Mouse (Mus musculus): Measurements from ENCODE around the gene Pramef8. TPM values are rescaled to one million over a fixed set of nuclear protein-coding genes. Genes with fewer than 3 reads are reported as not detected.

Gene Pramef8
- polyA plus RNA-seq (2016; fragmentation: Nextera tagmentation; extraction: Ambion mirVana), result 25.4 and 25.5 TPM in 2 replicates

DNA sequence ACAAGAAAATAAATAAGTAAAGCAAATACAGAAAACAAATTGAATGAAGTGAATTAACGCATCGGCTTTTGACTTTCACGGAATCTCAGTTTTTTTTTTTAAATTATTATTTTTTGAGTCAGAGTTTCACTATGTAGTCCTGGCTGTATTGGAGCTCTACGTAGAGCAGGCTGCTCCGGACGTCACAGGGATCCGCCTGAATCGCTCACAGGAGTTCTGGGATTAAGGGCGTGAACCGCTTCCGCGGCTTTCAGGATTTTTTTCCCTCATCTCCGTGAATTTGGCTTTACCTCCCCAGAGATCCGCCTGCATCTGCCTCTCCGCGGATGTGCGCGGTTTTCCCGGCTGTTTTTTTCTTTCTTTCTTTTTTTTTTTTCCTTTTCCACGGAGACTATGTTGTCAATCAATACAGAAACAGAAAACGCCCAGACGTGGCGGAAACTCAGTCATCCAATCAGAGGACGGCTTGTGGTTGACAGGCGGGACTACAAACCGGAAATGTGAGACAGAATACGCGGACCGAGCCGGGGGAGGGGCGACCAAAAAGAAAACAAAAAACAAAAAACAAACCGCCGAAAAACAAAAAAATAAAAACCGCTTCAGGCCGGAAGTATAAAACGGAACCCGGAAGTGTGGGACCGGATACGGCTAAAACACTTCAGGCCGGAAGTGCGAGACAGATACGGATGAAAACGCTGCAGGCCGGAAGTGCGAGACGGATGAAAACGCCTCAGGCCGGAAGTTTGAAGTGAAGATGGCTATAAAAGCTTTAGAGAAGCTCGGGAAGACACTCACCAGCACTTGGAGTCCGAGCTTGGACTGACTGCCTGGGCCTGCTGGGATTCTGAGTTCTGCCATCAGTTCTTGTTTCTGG, at the start of gene Pramef8:
TSS of gene Pramef8 (plus strand) at position 208 of the 874 bp plus-strand sequence.
- Histone ChIP-seq H3K4me1 (no peaks in the 10 kb centered on the region), H3K4me2 (replicated peaks) (peak within 1 kb of the TSS; percentile 48), H3K9me3 (peaks cover 5% of the 10 kb centered on the region; the same call in 1 of the 2 replicates), H3K4me3 (peak within 1 kb of the TSS; percentile 49), H3K36me3 (peaks cover 31% of the 10 kb centered on the region), H3K27ac (peak within 1 kb of the TSS; percentile 78), H3K27me3 (no peaks in the 10 kb centered on the region), H3K9ac (no peak within 1 kb of the TSS)
- peak; percentile 85 for ATAC-seq (ENCODE audit: insufficient number of reproducible peaks, insufficient read depth, low FRiP score, low TSS enrichment)
- WGBS, result under 1% methylated on average over 50 of the region's 50 CpGs

DNA sequence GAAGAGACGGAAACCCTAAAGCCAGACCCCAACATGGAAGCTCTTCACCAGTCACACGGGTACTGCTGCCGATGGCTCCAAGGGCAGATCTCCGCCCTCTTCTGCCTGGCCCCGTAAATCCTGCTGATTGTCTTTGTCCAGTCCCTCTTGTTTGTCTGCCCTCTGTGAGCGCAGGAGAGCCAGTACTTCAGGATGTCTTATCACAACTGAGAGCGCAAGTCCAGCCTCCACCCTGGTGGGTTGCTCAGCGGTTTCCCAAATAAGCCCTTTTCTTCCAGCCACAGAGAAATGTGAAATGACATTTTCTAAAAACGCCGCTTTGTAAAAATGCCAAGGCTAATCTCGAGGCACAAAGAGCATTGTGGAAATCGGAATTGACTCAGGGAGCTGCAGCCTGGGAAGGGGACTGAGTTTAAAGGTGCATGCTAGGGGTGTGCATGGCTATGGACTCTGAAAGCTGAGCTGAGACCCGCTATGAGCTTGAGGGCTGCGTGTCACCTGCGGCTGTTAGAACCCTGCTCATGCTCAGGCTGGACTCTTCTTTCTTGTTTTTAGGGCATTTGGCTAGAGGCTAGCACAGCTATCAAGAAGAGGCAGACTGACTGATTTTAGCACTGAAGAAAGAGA, 45.7 kb upstream of the Pramef8 start:
- Histone ChIP-seq H3K9me3 (no peaks in the 10 kb centered on the region), H3K4me1 (no peaks in the 10 kb centered on the region), H3K4me2 (replicated peaks) (no peak overlapping the region), H3K36me3 (no peaks in the 10 kb centered on the region), H3K27me3 (no peaks in the 10 kb centered on the region), H3K27ac (no peak overlapping the region), H3K4me3 (no peak overlapping the region), H3K9ac (no peak overlapping the region)
- ATAC-seq (ENCODE audit: insufficient number of reproducible peaks, insufficient read depth, low FRiP score, low TSS enrichment), result no peak
- WGBS, result 51% methylated on average over 15 of the region's 15 CpGs

DNA sequence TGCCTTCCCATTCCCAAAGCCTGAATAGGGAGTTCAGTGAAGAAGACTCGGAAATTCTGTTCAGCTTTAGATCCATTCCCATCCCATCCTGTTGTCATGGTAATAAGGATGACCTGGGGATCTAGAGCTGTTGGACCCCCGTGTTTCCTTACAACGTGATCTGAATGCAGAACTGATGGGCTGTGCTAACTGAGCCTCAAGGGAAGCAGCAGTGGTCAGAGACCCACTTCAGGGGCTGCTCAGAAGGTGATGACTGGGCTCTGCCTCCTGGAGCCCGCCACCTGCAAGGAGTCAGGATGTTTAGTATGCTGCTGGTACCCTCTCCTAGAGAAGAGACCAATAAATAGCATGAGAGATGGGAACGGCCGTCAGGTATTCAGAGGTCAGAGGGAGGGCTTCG, 32.7 kb upstream of the Pramef8 start:
- Histone ChIP-seq H3K27me3 (peaks cover 8% of the 10 kb centered on the region; the same call in 1 of the 2 replicates), H3K4me3 (no peak overlapping the region), H3K27ac (no peak overlapping the region), H3K4me1 (no peaks in the 10 kb centered on the region), H3K9ac (no peak overlapping the region), H3K4me2 (replicated peaks) (no peak overlapping the region), H3K9me3 (no peaks in the 10 kb centered on the region), H3K36me3 (no peaks in the 10 kb centered on the region)
- no peak for ATAC-seq (ENCODE audit: insufficient number of reproducible peaks, insufficient read depth, low FRiP score, low TSS enrichment)
- WGBS, result 38% methylated on average over 7 of the region's 7 CpGs

DNA sequence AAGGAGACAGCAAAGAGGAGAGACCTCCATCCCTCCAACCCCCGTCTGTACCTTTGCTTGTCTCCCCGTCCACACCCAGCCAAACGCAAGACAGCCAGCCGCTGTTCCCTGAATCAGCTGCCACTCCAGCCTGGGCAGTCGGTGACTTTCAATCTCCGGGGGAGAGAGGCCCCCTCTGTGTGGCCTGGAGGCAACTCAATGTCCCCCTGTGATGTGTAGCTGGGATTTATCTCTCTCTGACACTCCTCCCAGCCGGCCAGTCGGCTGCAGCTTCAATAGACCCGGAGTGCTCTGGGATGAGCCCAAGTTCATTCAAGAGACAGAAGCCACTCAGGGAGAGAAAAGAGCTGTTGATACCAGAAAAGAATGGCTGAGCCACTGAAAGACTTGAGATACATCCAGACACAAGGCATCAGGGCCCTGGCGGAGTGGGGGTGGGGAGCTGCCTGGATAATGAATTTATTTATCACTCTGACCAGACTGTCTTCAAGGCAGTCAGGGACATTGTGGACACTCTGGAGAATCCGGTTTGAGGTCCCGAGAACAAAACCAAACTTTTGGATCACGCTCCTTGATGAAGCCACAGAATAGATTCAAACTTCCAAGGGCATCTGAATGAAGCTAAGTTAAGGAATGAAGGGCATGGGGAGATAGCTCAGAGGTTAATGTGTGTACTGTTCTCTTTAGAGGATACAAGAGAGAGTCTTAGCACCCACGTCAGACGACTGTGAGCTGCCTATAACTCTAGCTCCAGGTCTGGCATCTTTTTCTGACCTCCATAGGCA, 32.1 kb upstream of the Pramef8 start:
- no peak overlapping the region for H3K9ac ChIP-seq
- H3K4me3 ChIP-seq, result no peak overlapping the region
- no peak overlapping the region for H3K4me2 ChIP-seq (replicated peaks)
- no peak overlapping the region for H3K27ac ChIP-seq
- no peaks in the 10 kb centered on the region for H3K36me3 ChIP-seq
- WGBS, result 30% methylated on average over 15 of the region's 15 CpGs
- H3K27me3 ChIP-seq, result peaks cover 8% of the 10 kb centered on the region; the same call in 1 of the 2 replicates
- H3K4me1 ChIP-seq, result no peaks in the 10 kb centered on the region
- 0 out of 2 replicates have a peak, but pooled peaks have one; percentile 56 for ATAC-seq (ENCODE audit: insufficient number of reproducible peaks, insufficient read depth, low FRiP score, low TSS enrichment)
- H3K9me3 ChIP-seq, result no peaks in the 10 kb centered on the region

DNA sequence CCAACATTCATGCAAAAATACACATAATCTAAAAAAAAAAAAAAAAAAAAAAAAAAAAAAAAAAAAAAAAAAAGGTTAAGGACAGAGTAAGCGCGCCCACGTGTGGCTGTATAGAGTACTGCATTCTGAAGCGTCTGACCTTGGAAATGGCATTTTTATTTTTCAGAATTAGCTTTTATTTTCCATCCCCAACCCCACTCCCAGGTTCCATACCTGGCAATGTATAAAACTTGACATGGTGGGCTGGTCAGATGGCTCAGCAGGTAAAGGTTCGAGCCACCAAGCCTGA, 31.6 kb upstream of the Pramef8 start:
- 2% methylated on average over 5 of the region's 5 CpGs for WGBS
- no peak overlapping the region for H3K4me2 ChIP-seq (replicated peaks)
- H3K27me3 ChIP-seq, result peaks cover 8% of the 10 kb centered on the region; the same call in 1 of the 2 replicates

DNA sequence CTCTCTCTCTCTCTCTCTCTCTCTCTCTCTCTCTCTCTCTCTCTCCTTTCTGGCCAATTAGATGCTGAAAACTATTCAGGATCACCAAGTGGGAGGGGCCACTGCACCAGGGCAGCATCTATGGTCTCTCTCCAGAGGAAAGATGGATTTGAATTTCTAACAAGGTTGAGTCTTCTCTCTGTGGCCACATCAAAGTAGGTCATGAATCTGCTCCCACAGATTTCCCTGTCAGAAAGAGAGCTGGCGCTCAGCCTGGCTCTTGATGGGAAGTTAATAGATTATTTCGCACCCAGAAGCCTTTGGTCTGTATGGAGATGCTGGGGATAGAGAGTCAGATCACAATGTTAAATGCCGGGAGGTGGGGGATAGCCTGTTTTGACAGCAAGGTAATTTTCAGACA, 30.1 kb upstream of the Pramef8 start:
- Histone ChIP-seq H3K4me2 (replicated peaks) (no peak overlapping the region), H3K27me3 (peaks cover 8% of the 10 kb centered on the region; the same call in 1 of the 2 replicates), H3K9ac (no peak overlapping the region), H3K4me3 (no peak overlapping the region), H3K27ac (no peak overlapping the region), H3K9me3 (no peaks in the 10 kb centered on the region), H3K4me1 (no peaks in the 10 kb centered on the region), H3K36me3 (no peaks in the 10 kb centered on the region)
- 68% methylated on average over 3 of the region's 3 CpGs for WGBS
- no peak for ATAC-seq (ENCODE audit: insufficient number of reproducible peaks, insufficient read depth, low FRiP score, low TSS enrichment)

More for the DNA sequence above, 31.6 kb upstream of the Pramef8 start:
- Histone ChIP-seq H3K9ac (no peak overlapping the region), H3K4me3 (no peak overlapping the region), H3K9me3 (no peaks in the 10 kb centered on the region), H3K4me1 (no peaks in the 10 kb centered on the region), H3K36me3 (no peaks in the 10 kb centered on the region), H3K27ac (no peak overlapping the region)
- no peak for ATAC-seq (ENCODE audit: insufficient number of reproducible peaks, insufficient read depth, low FRiP score, low TSS enrichment)

DNA sequence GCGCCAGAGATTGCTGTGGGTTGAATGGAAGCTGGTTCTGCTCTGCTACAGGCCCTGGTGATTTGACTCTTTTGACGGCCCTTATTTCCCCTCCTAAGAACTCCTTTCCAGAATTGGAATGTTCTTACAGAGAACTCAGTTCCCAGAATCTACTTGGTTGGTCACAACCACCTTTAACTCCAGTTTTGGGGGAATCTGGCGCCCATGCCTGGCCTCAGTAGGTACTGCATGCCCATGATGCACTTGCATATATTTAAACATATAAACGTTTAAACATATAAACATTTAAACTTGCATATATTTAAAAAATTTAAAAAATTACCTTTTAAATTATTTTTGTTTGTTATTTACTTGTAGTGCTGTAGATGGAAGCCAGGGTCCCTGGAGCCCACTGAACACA, 28.6 kb upstream of the Pramef8 start:
- Histone ChIP-seq H3K27me3 (peaks cover 8% of the 10 kb centered on the region; the same call in 1 of the 2 replicates), H3K9me3 (no peaks in the 10 kb centered on the region), H3K9ac (no peak overlapping the region), H3K36me3 (no peaks in the 10 kb centered on the region), H3K4me1 (no peaks in the 10 kb centered on the region), H3K4me2 (replicated peaks) (no peak overlapping the region), H3K4me3 (no peak overlapping the region), H3K27ac (no peak overlapping the region)
- 43% methylated on average over 4 of the region's 4 CpGs for WGBS
- ATAC-seq (ENCODE audit: insufficient number of reproducible peaks, insufficient read depth, low FRiP score, low TSS enrichment), result no peak

DNA sequence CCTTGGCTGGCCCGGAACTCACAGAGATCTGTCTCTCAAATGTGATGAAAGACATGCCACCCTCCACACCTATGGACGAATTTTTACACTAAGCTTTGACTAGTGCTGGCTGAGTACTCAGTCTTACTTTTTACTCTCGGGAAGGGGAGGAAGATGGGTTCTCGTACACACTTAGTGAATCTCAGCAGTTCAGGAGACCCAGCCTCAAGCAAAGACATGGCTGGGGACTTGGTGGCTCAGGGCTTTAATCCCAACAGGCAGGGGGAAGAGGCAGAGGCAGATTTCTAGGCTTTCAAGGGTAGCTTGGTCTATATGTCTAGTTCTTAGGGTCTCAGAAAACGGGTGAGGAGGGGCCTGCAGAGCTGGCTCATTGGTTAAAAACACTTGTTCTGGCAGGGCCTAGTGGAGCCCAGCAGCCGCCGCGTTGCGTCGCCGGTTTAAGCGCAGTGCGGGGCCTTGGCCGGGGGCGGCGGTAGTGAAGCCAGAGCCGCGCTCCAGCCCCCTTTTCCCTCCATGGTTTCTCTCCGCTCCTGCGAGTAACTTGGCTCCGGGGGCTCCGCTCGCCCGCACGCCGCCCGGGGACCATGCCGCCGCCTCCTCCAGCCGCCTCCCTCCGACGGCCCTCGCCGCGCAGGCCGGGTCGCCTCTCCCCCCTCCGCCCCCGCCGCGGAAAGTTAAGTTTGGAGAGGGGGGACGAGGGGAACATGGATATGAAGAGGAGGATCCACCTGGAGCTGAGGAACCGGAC, 23.1 kb upstream of the Pramef8 start:
- WGBS, result 8% methylated on average over 32 of the region's 43 CpGs
- no peaks in the 10 kb centered on the region for H3K4me1 ChIP-seq
- peak overlapping the region; percentile 48 for H3K4me2 ChIP-seq (replicated peaks)
- no peaks in the 10 kb centered on the region for H3K27me3 ChIP-seq
- H3K9me3 ChIP-seq, result 0 out of 2 replicates have a peak, but pooled peaks cover 4% of the 10 kb centered on the region
- no peak overlapping the region for H3K27ac ChIP-seq
- ATAC-seq (ENCODE audit: insufficient number of reproducible peaks, insufficient read depth, low FRiP score, low TSS enrichment), result 0 out of 2 replicates have a peak, but pooled peaks have one; percentile 65
- H3K4me3 ChIP-seq, result peak overlapping the region; percentile 34
- 0 out of 2 replicates have a peak overlapping the region, but pooled peaks have one; percentile 30 for H3K9ac ChIP-seq
- no peaks in the 10 kb centered on the region for H3K36me3 ChIP-seq

DNA sequence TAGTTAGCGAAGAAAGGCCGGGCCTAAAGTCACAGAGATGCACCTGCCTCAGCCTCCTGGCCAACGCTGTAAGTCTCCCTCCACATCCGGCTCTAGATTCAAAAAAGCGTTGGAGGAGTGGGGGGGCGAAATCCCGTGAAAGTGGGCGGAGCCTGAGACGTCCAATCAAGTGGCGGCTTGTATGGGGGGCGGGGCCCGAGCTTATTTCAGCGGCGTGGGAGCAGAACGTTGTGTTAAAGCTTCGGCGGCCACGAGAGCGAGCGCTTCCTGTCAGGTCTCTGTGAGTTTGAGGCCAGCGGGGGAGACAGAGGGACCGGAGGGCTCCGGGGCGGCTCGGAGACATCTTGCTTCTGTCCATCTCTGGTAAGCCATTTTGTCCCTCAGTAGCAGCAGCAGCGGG, 18.0 kb upstream of the Pramef8 start, which contains the start of gene Pramel1:
TSS of gene Pramel1 (plus strand) at position 248 of the 400 bp plus-strand sequence.
- H3K27ac ChIP-seq, result no peak within 1 kb of the TSS
- no peaks in the 10 kb centered on the region for H3K27me3 ChIP-seq
- no peak within 1 kb of the TSS for H3K4me3 ChIP-seq
- H3K9ac ChIP-seq, result no peak within 1 kb of the TSS
- H3K36me3 ChIP-seq, result no peaks in the 10 kb centered on the region
- WGBS, result 80% methylated on average over 26 of the region's 26 CpGs
- 0 out of 2 replicates have a peak, but pooled peaks cover 4% of the 10 kb centered on the region for H3K9me3 ChIP-seq
- H3K4me1 ChIP-seq, result no peaks in the 10 kb centered on the region
- no peak within 1 kb of the TSS for H3K4me2 ChIP-seq (replicated peaks)
- ATAC-seq (ENCODE audit: insufficient number of reproducible peaks, insufficient read depth, low FRiP score, low TSS enrichment), result no peak

DNA sequence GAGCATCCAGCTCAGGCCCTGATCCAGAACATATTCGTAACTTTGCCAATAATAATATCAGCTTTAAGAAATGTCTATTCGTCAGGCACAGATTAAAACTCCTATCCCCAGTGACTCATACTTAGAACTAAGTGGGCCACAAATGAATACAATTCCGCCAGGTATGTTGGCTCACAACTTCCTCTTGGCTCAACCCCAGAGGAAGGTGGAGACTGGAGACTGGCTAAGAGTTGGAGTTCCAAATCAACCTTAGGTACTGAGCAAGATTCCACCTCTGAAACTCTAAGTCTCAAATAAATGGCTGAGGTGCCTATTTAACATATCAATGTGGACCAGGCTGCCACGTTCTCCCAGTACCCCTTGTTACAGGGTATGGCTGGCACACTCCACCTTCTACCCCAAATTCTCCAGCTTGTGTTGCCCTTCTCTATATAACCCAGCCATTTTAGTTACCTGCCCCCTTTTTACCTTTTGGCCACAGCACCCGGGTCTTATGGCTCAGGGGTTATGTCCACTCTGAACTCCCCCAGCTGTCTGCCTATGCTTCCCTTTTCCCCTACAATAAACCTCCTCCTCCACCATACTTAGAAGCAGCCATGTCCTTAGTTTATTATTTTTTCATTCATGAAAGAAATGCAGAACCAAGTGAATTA, 534 bp upstream of the Pramef8 start:
- WGBS, result 76% methylated on average over 5 of the region's 5 CpGs
- H3K27ac ChIP-seq, result no peak overlapping the region
- no peaks in the 10 kb centered on the region for H3K4me1 ChIP-seq

More for the DNA sequence above, 534 bp upstream of the Pramef8 start:
- peak overlapping the region; percentile 43 for H3K4me2 ChIP-seq (replicated peaks)
- H3K9me3 ChIP-seq, result peaks cover 5% of the 10 kb centered on the region; the same call in 1 of the 2 replicates
- peaks cover 23% of the 10 kb centered on the region for H3K36me3 ChIP-seq
- peak overlapping the region; percentile 49 for H3K4me3 ChIP-seq
- no peaks in the 10 kb centered on the region for H3K27me3 ChIP-seq
- no peak for ATAC-seq (ENCODE audit: insufficient number of reproducible peaks, insufficient read depth, low FRiP score, low TSS enrichment)
- no peak overlapping the region for H3K9ac ChIP-seq
